Mouse (Mus musculus): ENCODE measurements around the gene Fbxo30.

Fbxo30 gene

DNA sequence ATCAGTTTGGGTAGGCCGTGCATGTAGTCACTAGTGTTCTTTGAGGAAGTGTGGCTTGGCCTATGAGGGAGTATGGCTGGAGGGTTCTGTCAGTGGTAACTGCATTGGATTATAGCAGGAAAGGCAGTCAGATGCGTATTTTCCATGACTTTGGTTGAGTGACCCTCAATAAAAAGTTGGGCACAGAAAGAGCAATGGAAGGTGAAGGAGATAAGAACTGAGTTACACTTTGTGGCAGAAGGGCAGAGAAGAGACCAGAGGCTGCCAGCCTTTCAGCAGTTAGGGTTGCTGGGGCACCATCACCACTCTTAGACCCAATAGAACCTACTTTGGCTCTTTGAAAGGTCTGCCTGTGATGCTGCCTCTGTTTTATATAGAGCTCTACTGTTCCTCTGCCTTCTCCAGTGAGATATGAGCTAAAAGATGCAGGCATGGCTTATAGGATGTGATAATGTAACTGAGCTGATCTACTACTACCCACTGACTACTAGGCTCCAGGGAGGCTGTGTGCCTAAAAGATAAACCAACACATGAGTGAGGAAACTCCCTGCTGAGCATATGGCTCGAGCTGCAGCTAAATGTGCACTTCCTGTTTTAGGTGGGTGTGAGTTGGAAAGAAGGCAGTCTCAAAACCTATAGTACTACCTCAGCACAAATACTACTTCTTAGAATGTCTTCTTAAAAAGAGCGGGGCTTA, 42.2 kb downstream of the Fbxo30 start:
- no peak for DNase-seq

- DNase-seq: no peak
Observed at GRCm38 (mm10) chr10:11326526-11326925, 45.4 kb downstream of the Fbxo30 start.

DNA sequence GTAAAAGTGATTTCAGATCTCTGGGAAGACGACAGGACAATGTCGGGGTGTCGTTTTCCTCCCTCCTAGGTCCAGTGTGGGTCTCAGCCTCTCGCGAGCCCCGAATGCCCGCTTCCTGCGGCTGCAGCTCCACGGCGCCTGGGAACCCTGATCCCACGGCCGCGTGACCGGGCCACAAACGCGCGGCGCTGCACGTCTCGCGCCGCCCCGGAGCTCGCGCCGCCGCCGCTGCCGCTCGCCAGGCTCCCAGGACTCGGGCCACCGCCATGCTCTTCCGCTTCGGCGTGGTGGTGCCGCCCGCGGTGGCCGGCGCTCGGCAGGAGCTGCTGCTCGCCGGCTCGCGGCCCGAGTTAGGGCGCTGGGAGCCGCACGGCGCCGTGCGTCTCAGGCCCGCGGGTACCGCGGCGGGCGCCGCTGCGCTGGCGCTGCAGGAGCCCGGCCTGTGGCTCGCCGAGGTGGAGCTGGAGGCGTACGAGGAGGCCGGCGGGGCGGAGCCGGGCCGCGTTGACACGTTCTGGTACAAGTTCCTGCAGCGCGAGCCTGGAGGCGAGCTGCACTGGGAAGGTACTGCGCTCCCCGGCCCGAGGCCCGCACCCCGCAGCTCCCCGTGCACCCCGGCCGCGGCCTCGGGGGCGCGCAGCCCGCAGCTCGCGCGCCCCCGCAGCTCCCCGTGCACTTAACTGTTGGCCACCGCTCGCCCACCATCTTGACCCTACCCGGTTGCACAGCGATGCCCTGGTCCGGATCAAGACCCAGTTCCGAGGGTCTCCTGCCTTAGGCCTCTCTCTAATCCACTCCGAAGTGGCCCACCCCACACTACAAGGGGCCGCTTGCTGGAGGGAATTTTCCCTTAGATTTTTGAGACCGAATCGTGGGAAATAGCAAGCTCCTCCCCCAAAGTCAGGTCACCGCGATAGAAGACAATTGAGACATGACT, 62.3 kb downstream of the Fbxo30 start, which contains the start of gene Epm2a:
Epm2a (plus strand) TSS at position 200 of the 937 bp plus-strand sequence.
- DNase-seq: peak; percentile 72

DNA sequence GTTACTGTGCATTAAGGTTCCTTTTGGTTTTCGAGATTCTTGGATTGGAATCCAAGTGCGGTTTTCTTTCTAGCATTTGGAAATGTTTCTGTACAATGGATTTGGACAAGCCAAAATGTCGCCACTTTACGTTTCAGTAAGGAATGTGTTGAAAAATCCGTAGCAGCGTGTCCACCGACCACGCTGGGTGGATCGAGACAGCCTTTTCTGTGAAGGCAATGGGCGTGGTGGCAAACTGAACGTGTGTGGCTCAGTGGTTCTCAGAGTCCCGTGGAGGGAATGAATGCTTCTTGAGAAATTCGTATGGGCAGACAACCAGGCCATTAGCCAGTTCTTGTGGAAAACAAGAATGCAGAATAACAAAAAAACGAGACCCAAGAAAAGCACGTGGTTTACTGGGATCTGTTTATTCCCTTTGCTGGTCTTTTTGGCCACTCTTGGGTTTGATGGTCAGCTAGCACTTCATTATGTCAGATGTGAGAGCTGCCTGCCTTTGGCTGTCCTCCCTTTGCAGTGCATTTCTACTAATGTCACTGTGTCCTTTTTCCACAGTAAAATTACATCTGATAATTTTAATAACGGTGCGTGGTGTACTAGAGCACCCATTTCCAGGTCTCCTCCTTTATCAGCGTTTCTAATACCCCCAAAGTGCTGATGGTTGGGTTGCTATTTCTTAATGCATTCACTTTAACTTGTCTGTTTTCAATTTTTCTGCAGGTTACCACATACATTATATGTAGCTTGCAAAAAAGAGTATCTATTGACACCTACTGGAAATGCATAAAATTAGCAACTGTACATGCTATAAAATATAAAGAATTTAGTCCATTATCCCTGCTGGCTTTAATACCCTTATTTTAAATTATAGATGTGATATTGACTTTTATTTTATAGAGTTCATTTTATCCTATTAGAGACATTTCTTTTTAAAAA, 63.7 kb downstream of the Fbxo30 start:
- DNase-seq: peak; percentile 5

All from right cerebral cortex, postnatal 4 days (tissue).